Mouse (Mus musculus) midbrain, postnatal 0 days (tissue): ENCODE measurements at regions not wholly inside any gene's neighbourhood (a gene's known extent, or its start where the extent isn't known, plus 50 kb on each side); places are given as distances from the start of the nearest gene placed in this dataset.

Source experiments
- ATAC-seq: fragments of 200-750 bp; cut with Nextera tagmentation; 2 replicates; pipeline ENCODE4 v1.8.0; 2017; ENCODE audit warnings: moderate number of reproducible peaks, mild to moderate bottlenecking, moderate TSS enrichment, moderate library complexity; ENCODE audit not compliant: low FRiP score
- DNase-seq: peaks from one replicate; pipeline ENCODE4 v3.0.0-alpha.2; 2015; ENCODE audit warnings: low spot score
- H3K27ac ChIP-seq: fragments of 300-500 bp; sonication (generic); 2 replicates; pipeline ENCODE4 v1.5.1; 2014; ENCODE audit warnings: low read depth, mild to moderate bottlenecking, low read length, mixed read lengths
- H3K27me3 ChIP-seq: fragments of 300-500 bp; sonication (generic); 2 replicates; pipeline ENCODE4 v1.6.1; 2014; ENCODE audit warnings: low read length, control low read depth, mixed read lengths; ENCODE audit not compliant: insufficient read depth
- H3K36me3 ChIP-seq: fragments of 300-500 bp; sonication (generic); 2 replicates; pipeline ENCODE4 v1.6.1; 2014; ENCODE audit warnings: low read length, control low read depth, mixed read lengths; ENCODE audit not compliant: insufficient read depth
- H3K4me1 ChIP-seq: fragments of 300-500 bp; sonication (generic); 2 replicates; pipeline ENCODE4 v1.6.1; 2014; ENCODE audit warnings: mild to moderate bottlenecking, control low read depth, antibody characterized with exemption, low read length, mixed read lengths; ENCODE audit not compliant: insufficient read depth
- H3K4me2 ChIP-seq: fragments of 300-500 bp; sonication (generic); 2 replicates; pipeline ENCODE4 v1.6.1; 2014; ENCODE audit warnings: low read depth, mild to moderate bottlenecking, low read length, mixed read lengths; ENCODE audit not compliant: poor library complexity, severe bottlenecking
- H3K4me3 ChIP-seq: fragments of 300-500 bp; sonication (generic); 2 replicates; pipeline ENCODE4 v1.5.1; 2014; ENCODE audit warnings: low read depth, mild to moderate bottlenecking, low read length, moderate library complexity
- H3K9ac ChIP-seq: fragments of 300-500 bp; sonication (generic); replicated peaks from 2 replicates; pipeline ENCODE4 v1.6.1; 2014; ENCODE audit warnings: mild to moderate bottlenecking, low read length, moderate library complexity, mixed read lengths; ENCODE audit not compliant: poor library complexity, severe bottlenecking
- H3K9me3 ChIP-seq: fragments of 300-500 bp; sonication (generic); 2 replicates; pipeline ENCODE4 v1.6.1; 2016; ENCODE audit warnings: low read length, control low read depth
- CTCF ChIP-seq: IDR thresholded peaks from 2 replicates; pipeline ENCODE4 v1.5.1; 2016; ENCODE audit warnings: antibody characterized with exemption, mild to moderate bottlenecking
- WGBS: fragments of 180-500 bp; shearing (Covaris S2); extraction: QIAGEN DNeasy Blood & Tissue Kit; methylation state at CpG from one replicate; pipeline ENCODE4 v1.1.7; 2014; 5-methylcytosine and 5-hydroxymethylcytosine counted together

DNA sequence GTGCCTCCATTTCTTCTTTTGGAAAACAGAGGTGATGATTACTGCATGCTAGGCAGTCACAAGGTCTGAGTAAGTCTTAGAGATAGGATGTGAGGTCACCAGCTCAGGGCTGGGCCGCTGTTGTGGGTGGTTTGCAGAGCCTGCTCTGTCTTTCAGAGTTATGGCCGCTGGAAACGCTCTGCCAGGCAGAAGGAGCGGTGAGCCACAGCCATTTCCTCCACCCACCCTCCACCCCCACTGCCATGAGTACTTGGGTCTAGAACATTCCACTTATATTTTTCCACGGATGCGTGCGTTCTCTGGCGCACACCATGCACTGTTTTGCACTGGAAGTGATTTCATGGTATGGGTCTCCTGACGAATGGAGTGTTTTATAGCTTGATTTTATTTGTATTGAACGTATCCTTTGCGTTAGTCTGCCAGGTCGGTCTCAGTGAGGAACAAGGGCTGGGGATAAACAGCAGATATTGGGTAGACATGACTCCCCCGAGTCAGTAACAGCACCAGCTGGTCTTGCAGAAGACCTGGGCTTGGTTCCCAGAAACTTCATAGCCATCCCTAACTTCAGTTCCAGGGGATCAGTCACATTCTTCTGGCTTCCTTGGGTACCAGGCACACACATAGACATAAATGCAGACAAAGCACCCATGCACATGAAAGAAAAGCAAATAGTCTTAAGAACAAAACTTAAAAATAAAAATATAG is 300.8 kb downstream of the Med13l start:
- Histone ChIP-seq H3K27ac (no peak overlapping the region), H3K9ac (no peak overlapping the region), H3K9me3 (peaks cover 12% of the 10 kb centered on the region; the same call in 1 of the 2 replicates), H3K36me3 (no peaks in the 10 kb centered on the region), H3K27me3 (no peaks in the 10 kb centered on the region), H3K4me1 (no peaks in the 10 kb centered on the region), H3K4me3 (no peak overlapping the region), H3K4me2 (no peak overlapping the region)
- 91% methylated on average over 13 of the region's 13 CpGs for WGBS
- DNase-seq: no peak
- ATAC-seq: no peak
- no peak for TF ChIP-seq CTCF

GRCm38 (mm10) chr5:118867511-118867910 is 307.0 kb downstream of the Med13l start:
- no peaks in the 10 kb centered on the region for H3K27me3 ChIP-seq
- ATAC-seq (no peak), DNase-seq (no peak)
- no peaks in the 10 kb centered on the region for H3K4me1 ChIP-seq
- 89% methylated on average over 5 of the region's 5 CpGs for WGBS
- TF ChIP-seq CTCF: no peak
- H3K4me3 ChIP-seq: no peak overlapping the region
- H3K9ac ChIP-seq: no peak overlapping the region
- H3K9me3 ChIP-seq: peaks cover 6% of the 10 kb centered on the region; the same call in 1 of the 2 replicates
- H3K36me3 ChIP-seq: no peaks in the 10 kb centered on the region
- H3K4me2 ChIP-seq: no peak overlapping the region
- H3K27ac ChIP-seq: no peak overlapping the region

DNA sequence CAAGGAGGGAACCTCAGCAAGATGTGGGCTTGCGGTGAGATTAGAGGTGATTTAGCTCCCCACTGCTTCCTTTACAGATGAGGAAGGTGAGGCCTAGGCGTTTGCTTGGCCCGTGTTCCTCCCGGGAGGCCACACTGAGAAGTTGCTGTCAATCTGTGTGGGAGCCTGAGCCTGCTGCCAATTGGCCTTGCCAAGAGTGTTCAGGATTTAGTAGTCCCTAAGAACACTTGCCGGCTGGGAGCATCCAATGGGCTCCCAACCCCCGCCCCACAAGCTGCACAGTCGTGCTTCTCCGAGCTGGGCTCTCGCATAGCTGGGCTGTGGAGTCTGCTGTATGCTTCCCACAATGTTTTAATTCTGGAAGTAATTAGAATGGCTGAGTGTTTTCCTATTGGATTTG is 308.9 kb downstream of the Med13l start:
- no peak for TF ChIP-seq CTCF
- H3K27me3 ChIP-seq: 0 out of 2 replicates have a peak, but pooled peaks cover 5% of the 10 kb centered on the region
- no peak overlapping the region for H3K9ac ChIP-seq
- H3K36me3 ChIP-seq: no peaks in the 10 kb centered on the region
- DNase-seq: no peak
- ATAC-seq: no peak
- WGBS: 80% methylated on average over 9 of the region's 9 CpGs
- no peak overlapping the region for H3K4me3 ChIP-seq
- no peaks in the 10 kb centered on the region for H3K9me3 ChIP-seq
- no peaks in the 10 kb centered on the region for H3K4me1 ChIP-seq
- H3K27ac ChIP-seq: no peak overlapping the region
- no peak overlapping the region for H3K4me2 ChIP-seq

DNA sequence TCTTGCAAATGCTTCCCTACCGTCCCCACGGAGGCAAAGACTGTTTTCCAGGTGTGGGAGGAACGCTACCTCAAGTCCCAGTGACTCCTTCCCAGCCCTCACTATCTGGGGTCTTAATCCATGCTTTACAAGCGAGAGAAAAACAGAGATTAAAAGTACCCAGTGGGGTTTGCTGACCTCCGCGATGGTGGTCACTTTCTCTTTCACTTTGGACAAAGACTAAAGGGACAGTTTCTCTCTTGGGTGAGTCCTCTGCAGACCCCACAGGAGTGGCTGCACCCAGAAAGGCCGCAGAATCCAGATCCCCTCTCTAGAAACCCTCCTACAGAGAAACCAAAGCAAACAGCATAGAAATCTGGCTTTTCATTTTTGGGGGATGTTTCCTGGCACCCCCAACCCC is 313.4 kb downstream of the Med13l start:
- Histone ChIP-seq H3K27me3 (peaks cover 42% of the 10 kb centered on the region), H3K36me3 (no peaks in the 10 kb centered on the region), H3K9me3 (no peaks in the 10 kb centered on the region), H3K4me2 (no peak overlapping the region), H3K9ac (no peak overlapping the region), H3K4me1 (no peaks in the 10 kb centered on the region), H3K4me3 (no peak overlapping the region), H3K27ac (no peak overlapping the region)
- TF ChIP-seq CTCF: no peak
- DNase-seq (no peak), ATAC-seq (no peak)
- 38% methylated on average over 7 of the region's 7 CpGs for WGBS

- Histone ChIP-seq H3K27me3 (peaks cover 50% of the 10 kb centered on the region), H3K9me3 (no peaks in the 10 kb centered on the region), H3K4me2 (no peak overlapping the region), H3K4me3 (no peak overlapping the region), H3K9ac (no peak overlapping the region), H3K27ac (no peak overlapping the region), H3K4me1 (no peaks in the 10 kb centered on the region), H3K36me3 (no peaks in the 10 kb centered on the region)
- DNase-seq (no peak), ATAC-seq (no peak)
- WGBS: 70% methylated on average over 10 of the region's 10 CpGs
- no peak for TF ChIP-seq CTCF
These were observed 314.7 kb downstream of the Med13l start for GRCm38 (mm10) chr5:118875096-118875637.

DNA sequence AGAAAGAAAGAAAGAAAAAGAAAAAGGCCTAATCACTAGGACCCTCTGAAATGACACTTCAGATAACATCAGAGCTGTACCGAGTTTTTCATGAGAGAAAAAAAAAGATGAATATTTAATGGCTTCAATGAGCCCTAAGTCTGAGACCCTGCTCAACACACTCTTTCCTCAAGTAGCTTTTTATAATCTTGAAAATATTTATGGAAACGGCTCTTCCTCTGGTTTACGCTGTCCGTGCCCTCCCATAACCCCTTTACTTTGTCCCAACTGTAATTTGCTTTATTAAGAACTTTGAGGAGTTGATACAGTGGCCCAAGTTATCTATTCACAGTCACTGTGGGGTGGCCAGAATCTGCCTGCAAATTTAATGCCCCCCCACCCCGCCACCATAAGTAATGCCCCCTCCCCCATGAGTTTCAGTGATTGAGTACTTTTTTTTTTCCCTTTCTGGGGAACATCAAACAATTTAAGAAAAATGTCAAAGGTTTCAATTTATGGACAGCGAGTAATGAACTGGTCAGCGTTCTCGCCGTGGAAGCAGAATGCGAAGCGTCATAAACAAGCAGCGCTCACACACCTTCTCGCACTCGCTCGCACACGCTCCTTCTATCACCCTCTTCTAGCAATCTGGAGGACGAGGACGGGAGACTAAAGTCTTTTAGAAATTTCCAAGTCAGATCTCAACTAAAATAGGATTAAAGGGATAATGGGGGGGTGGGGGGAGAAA is 316.3 kb downstream of the Med13l start:
- Histone ChIP-seq H3K27me3 (peaks cover 50% of the 10 kb centered on the region), H3K9ac (no peak overlapping the region), H3K4me1 (no peaks in the 10 kb centered on the region), H3K9me3 (no peaks in the 10 kb centered on the region), H3K27ac (no peak overlapping the region), H3K4me2 (no peak overlapping the region), H3K36me3 (no peaks in the 10 kb centered on the region), H3K4me3 (no peak overlapping the region)
- no peak for TF ChIP-seq CTCF
- DNase-seq (no peak), ATAC-seq (no peak)
- 10% methylated on average over 18 of the region's 18 CpGs for WGBS
